8 mouse cellular contexts compared by ENCODE assay signal in genomic region chr3:142394000-142394411, GRCm38 (mm10). TPM values are rescaled to one million over a fixed set of nuclear protein-coding genes. Genes with fewer than 3 reads are reported as not detected.
DNase-seq lines count a peak whose midpoint lies in the region; ATAC-seq and TF ChIP-seq lines count a peak whose summit lies in the region.

No protein-coding gene starts in this region.

- H3K4me3 ChIP-seq in forebrain, embryonic 15.5 days: peak overlapping the region; percentile 91; the same call in 1 of the 2 replicates
- peak overlapping the region; percentile 81 for H3K4me3 ChIP-seq in intestine, embryonic 16.5 days (ENCODE audit: low read length)
- H3K4me3 ChIP-seq in liver, postnatal 0 days (ENCODE audit: low read depth, low read length): peak overlapping the region; percentile 85
- H3K4me3 ChIP-seq in neural tube, embryonic 15.5 days (replicated peaks): peak overlapping the region; percentile 83

- WGBS in forebrain, embryonic 15.5 days: 58% methylated on average over 9 of the region's 9 CpGs
- 29% methylated on average over 9 of the region's 9 CpGs for WGBS in intestine, embryonic 16.5 days
- 17% methylated on average over 9 of the region's 9 CpGs for WGBS in liver, postnatal 0 days (ENCODE audit: insufficient replicate concordance)
- 56% methylated on average over 9 of the region's 9 CpGs for WGBS in neural tube, embryonic 15.5 days

- no peaks in the 10 kb centered on the region for H3K9me3 ChIP-seq in forebrain, embryonic 15.5 days
- no peaks in the 10 kb centered on the region for H3K9me3 ChIP-seq in intestine, embryonic 16.5 days (ENCODE audit: control insufficient read depth, low read length)
- no peaks in the 10 kb centered on the region for H3K9me3 ChIP-seq in liver, postnatal 0 days (ENCODE audit: low read length)
- no peaks in the 10 kb centered on the region for H3K9me3 ChIP-seq in neural tube, embryonic 15.5 days (replicated peaks)

- DNase-seq in brain, embryonic 14.5 days (ENCODE audit: low read depth): peak; percentile 11
- no peak for DNase-seq in liver, postnatal 0 days
- no peak for DNase-seq in cerebellum, adult 9-10 months
- DNase-seq in cerebellum, postnatal 36 days: no peak
- DNase-seq in frontal cortex, postnatal 25 days (ENCODE audit: low spot score in 2 of 2): no peak

- H3K27ac ChIP-seq in forebrain, embryonic 15.5 days (replicated peaks): no peak overlapping the region
- H3K27ac ChIP-seq in intestine, embryonic 16.5 days (ENCODE audit: low read length): no peak overlapping the region
- H3K27ac ChIP-seq in liver, postnatal 0 days (ENCODE audit: low read depth): peak overlapping the region; percentile 95
- H3K27ac ChIP-seq in neural tube, embryonic 15.5 days (replicated peaks): no peak overlapping the region

- no peak for ATAC-seq in forebrain, embryonic 15.5 days (replicated peaks)
- no peak for ATAC-seq in intestine, embryonic 16.5 days
- ATAC-seq in liver, postnatal 0 days: no peak
- ATAC-seq in neural tube, embryonic 15.5 days (ENCODE audit: low FRiP score): no peak

- H3K36me3 ChIP-seq in forebrain, embryonic 15.5 days: no peaks in the 10 kb centered on the region
- no peaks in the 10 kb centered on the region for H3K36me3 ChIP-seq in intestine, embryonic 16.5 days (ENCODE audit: control insufficient read depth, insufficient read depth, low read length)
- no peaks in the 10 kb centered on the region for H3K36me3 ChIP-seq in liver, postnatal 0 days (replicated peaks; ENCODE audit: insufficient read depth, low read length)
- H3K36me3 ChIP-seq in neural tube, embryonic 15.5 days: no peaks in the 10 kb centered on the region

- TF ChIP-seq POLR2A in brain, embryonic 14.5 days (IDR thresholded peaks at IDR 0.05; ENCODE audit: borderline replicate concordance, extremely low read depth, insufficient read depth, insufficient read length, poor library complexity, severe bottlenecking): no peak

- H3K9ac ChIP-seq in forebrain, embryonic 15.5 days (replicated peaks): no peak overlapping the region
- H3K9ac ChIP-seq in intestine, embryonic 16.5 days (ENCODE audit: low read depth, low read length): peak overlapping the region; percentile 84
- peak overlapping the region; percentile 83 for H3K9ac ChIP-seq in liver, postnatal 0 days (replicated peaks)
- H3K9ac ChIP-seq in neural tube, embryonic 15.5 days (replicated peaks): no peak overlapping the region

- TF ChIP-seq EP300 in liver, postnatal 0 days (IDR thresholded peaks at IDR 0.05; ENCODE audit: low read depth): no peak

- peak overlapping the region; percentile 62 for H3K4me2 ChIP-seq in forebrain, embryonic 15.5 days (replicated peaks)
- H3K4me2 ChIP-seq in intestine, embryonic 16.5 days (ENCODE audit: low read depth, low read length): peak overlapping the region; percentile 66
- peak overlapping the region; percentile 83 for H3K4me2 ChIP-seq in liver, postnatal 0 days (ENCODE audit: low read depth, low read length)
- H3K4me2 ChIP-seq in neural tube, embryonic 15.5 days: peak overlapping the region; percentile 70

- H3K27me3 ChIP-seq in forebrain, embryonic 15.5 days: no peaks in the 10 kb centered on the region
- H3K27me3 ChIP-seq in intestine, embryonic 16.5 days (replicated peaks; ENCODE audit: control insufficient read depth, insufficient read depth, low read length): no peaks in the 10 kb centered on the region
- no peaks in the 10 kb centered on the region for H3K27me3 ChIP-seq in liver, postnatal 0 days (ENCODE audit: insufficient read depth, low read length)
- no peaks in the 10 kb centered on the region for H3K27me3 ChIP-seq in neural tube, embryonic 15.5 days (replicated peaks)

- no peak for TF ChIP-seq CTCF in brain, embryonic 14.5 days (IDR thresholded peaks at IDR 0.05; ENCODE audit: borderline replicate concordance, extremely low read depth, insufficient read depth, insufficient read length)
- peak; percentile 10; the same call in 1 of the 2 replicates for TF ChIP-seq CTCF in liver, postnatal 0 days (IDR thresholded peaks at IDR 0.05; ENCODE audit: low read depth)

- peaks cover 17% of the 10 kb centered on the region for H3K4me1 ChIP-seq in forebrain, embryonic 15.5 days
- peaks cover 5% of the 10 kb centered on the region; the same call in 1 of the 2 replicates for H3K4me1 ChIP-seq in intestine, embryonic 16.5 days (ENCODE audit: control insufficient read depth, insufficient read depth, low read length)
- peaks cover 9% of the 10 kb centered on the region for H3K4me1 ChIP-seq in liver, postnatal 0 days (ENCODE audit: insufficient read depth)
- H3K4me1 ChIP-seq in neural tube, embryonic 15.5 days: peaks cover 14% of the 10 kb centered on the region

RNA-seq across cellular contexts. Expression of gene Pdlim5, which starts 1.5 kb away (rescaled TPM):
- polyA plus RNA-seq in brain, embryonic 14.5 days (2012; rRNA removed): 12.4 and 14.3 TPM in 2 replicates
- polyA plus RNA-seq in forebrain, embryonic 15.5 days (2015; fragmentation: Nextera tagmentation; extraction: Ambion mirVana): 9.8 and 10.8 TPM in 2 replicates
- 35.7 and 37.2 TPM in 2 replicates for polyA plus RNA-seq in intestine, embryonic 16.5 days (2015; fragmentation: Nextera tagmentation; extraction: Ambion mirVana)
- polyA plus RNA-seq in liver, postnatal 0 days (2015; fragmentation: Nextera tagmentation; extraction: Ambion mirVana): 9.4 and 11.5 TPM in 2 replicates
- 17.4 and 21.3 TPM in 2 replicates for polyA plus RNA-seq in neural tube, embryonic 15.5 days (2015; fragmentation: Nextera tagmentation; extraction: Ambion mirVana)

Comparison
In these comparisons a context has a peak if more than half of its experiments do, and no peak if none do; other contexts are left out.
1. H3K9ac ChIP-seq: peak in intestine, embryonic 16.5 days (single experiment) and liver, postnatal 0 days (single experiment); none in forebrain, embryonic 15.5 days (single experiment) and neural tube, embryonic 15.5 days (single experiment).
2. Peak in every context shown above with its lines, with median percentiles within 50 percentile points of each other: H3K4me2 ChIP-seq and H3K4me3 ChIP-seq.